Mouse (Mus musculus) cerebellum, adult (tissue): ENCODE measurements at regions not wholly inside any gene's neighbourhood (a gene's known extent, or its start where the extent isn't known, plus 50 kb on each side); places are given as distances from the start of the nearest gene placed in this dataset.
A peak's percentile ranks its signal among the peaks of the same experiment; 100 is the strongest.

Source experiments
- ATAC-seq: cut with Nextera tagmentation; 2 replicates; pipeline ENCODE4 v1.9.2; 2017; ENCODE audit warnings: mild to moderate bottlenecking, moderate library complexity, mixed read lengths; ENCODE audit not compliant: insufficient number of reproducible peaks, low FRiP score, low TSS enrichment

DNA sequence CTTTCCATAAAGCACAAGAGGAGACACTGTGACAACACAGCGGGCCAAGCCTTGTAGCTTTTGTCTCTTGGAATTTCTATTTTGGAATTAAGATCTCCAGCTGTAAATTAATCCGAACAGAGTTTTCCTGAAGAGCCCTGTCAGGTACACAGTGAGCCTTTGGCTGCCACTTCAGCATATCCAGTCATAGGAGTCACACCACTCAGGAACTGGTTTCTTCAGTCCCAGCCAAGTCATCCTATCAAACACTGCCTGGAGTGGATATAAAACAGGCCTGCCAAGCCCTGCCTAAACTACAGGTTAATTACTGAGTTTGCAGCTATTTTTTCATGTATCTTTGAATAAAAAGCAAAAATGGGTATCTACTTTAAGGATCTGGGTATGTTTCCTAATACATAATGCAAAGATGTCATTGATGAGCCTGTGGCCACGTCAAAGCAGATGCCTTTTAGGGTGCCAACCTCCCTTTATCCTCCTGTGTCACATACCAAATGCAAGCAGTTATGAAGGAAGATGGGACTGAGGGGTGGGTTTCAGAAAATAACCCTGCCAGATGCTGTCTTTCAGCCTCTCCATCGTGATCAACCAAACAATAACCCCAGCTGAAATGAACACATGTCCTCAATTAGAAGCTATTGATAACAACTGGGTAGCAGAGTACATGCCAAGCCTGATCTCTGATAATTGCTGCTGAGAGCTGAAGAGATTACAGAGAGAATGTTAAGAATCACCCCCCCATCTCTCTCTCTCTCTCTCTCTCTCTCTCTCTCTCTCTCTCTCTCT is 471.3 kb downstream of the Tm4sf1 start:
- ATAC-seq: no peak

DNA sequence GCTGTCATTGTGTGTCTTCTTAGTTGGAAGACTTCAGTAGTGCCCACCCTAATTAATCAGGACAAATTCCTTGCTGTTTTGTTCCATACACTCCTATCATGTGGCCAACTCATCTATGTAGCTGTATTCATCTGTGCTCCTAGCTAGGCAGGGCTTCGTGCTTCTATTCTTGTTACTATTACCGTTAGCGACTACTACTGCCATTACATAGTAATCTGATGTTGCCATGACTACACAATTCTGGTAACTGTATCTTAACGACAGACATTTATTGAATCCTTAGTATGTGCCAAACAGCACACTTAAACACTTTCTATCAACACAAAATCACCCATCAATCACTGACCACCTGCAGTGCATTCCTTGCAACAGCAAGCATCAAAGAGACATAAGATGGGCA is 477.6 kb downstream of the Tm4sf1 start:
- no peak for ATAC-seq

DNA sequence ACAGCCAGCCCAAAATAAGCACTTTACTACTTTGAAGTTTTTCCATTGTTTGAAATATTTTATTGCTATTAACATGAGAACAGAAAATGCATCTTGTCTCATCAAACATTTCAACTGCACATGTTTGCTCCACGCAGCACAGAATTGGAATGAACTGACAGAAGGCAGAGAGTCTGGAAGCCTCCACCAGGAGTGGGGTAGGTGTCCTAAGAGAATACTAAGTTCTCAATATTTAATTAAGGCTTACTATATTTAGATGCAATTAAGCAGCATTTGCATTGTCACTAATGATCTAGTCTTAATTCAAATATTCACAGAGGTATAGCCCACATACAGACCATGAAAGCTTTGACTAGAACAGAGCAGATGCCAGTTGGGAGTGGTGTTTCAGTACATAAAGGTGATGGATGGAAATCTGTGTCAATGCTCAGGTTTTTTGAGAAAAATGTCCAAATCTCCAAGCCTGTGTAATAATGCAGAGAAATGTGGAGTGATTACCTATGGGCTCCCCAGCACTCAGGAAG is 491.2 kb downstream of the Tm4sf1 start:
- no peak for ATAC-seq

DNA sequence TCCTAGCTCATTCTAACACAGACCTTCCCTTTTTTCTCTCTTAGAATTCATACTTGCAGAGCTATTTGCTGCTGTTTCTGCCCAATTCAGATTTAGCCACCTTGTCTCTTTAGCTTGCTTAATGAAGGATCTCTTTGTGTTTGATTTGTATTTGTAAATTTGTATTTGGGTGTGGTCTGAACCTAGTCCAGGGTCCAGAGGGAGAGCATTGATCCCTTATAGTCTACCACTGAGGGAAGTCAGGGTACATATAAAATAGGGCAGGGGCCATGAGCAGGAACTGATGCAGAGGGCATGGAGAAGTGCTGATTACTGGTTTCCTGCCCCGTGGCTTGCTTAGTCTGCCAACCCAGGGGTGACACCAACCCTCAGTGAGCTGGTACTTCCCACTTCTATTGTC is 508.7 kb downstream of the Tm4sf1 start:
- no peak for ATAC-seq

DNA sequence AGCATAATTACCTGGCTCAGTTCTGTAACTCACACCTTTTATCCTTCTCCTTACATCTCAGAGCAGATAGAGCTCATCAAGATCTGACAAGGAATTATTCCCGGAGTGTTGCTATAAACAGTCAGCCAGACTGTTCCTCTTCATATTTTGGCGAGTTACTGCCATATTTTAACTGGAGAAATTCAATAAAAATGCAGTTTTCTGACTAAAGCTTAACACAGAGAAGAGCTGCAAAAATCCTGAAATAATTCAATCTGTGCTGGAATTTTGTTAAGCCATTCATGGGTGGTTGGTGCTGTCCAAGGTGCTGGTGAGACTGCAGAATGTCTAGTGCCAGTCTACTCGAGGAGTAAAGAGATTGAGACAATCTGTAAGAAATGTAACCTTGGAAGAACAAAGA is 512.6 kb downstream of the Tm4sf1 start:
- no peak for ATAC-seq

DNA sequence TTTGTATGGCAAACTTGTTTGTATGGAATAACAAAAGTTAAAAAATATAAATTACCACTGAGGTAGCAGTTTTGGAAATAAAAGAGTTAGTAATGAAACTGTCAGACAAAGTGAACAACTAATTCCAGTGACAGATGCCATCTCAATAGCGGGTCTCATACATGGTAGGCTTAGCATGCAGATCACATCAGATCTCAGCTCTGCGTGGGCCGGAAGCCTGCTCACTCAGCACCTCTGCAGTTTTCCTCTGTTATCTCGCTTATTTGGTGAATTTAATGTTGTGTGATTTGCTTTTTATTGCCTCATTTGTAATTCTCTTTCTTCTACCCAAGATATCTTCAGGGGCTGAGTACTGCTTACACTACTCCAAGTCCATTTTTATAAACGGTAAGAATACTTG is 527.9 kb downstream of the Tm4sf1 start:
- no peak for ATAC-seq

DNA sequence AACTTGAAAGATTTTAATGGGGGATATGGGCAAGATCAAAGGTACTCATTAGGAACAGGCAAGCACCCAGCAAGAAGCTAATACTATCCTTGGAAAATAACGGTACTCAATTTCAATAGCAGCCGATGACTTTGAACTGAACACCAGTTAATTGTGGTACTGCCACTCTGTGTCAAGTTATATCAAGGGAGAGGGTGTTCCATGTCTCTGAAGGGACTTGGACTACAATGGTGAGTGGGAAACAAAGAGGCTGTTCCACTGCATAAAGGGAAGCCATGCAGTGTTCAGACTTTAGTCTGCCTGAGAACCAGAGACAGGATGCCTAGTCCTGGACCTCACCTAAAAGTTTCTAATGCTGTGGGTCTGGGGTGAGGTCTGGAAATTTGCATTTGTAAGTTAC is 531.6 kb downstream of the Tm4sf1 start:
- ATAC-seq: no peak

DNA sequence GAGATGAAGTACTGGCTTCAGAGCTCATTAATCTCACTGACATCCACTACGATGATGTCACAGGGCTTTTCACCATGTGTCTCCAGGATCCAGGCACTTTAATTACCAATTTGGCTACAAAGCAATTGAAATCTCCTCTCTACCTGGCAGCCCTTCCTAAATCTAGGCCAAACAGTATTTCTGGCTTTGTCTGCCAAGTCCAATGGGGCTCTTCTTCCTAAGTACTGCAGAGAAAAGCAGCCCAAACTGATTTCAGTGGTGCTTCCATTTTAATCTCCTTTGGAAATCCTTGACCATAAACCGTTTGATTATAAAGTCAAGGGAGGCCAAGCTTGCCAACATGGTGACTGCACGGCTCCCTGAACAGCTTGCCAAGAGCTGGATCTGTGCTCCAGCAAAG is 534.7 kb downstream of the Tm4sf1 start:
- peak; percentile 88 for ATAC-seq

DNA sequence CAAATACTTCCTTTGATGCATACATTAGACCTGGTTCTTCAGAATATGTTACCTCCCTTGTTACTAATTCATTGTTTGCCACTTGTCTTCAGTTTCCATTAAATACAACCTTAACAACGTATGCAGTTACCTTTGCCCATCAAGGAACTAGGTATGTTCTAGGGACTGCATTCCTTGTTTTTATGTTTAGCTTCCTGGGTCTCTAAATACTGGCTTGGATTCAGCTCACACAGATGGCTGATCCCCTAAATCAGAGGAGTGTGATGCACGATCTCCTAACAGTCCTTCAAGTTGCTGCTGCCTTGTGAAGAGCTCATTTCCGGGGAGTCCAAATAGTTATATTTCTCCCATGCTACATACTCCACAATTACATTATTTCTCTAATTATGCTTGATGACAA is 537.5 kb downstream of the Tm4sf1 start:
- no peak for ATAC-seq

DNA sequence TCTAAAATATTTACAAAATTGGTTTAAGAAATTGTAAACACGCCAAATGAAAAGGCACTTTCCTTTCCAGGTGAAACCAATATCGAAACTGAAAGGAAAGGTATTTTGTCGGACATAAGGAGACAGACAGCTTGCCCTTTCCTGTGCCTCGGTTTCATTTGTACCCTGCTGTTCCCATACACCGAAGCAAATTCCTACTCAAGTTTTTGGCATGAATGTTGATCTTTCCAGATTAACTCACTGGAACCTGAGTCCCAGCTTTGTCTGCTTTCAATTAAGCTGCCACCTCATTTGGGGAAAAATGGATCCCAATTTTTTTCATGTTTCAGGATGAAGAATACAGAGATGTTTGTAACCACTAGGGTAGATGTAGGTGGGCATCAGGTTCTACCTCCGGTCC is 537.9 kb downstream of the Tm4sf1 start:
- ATAC-seq: no peak

DNA sequence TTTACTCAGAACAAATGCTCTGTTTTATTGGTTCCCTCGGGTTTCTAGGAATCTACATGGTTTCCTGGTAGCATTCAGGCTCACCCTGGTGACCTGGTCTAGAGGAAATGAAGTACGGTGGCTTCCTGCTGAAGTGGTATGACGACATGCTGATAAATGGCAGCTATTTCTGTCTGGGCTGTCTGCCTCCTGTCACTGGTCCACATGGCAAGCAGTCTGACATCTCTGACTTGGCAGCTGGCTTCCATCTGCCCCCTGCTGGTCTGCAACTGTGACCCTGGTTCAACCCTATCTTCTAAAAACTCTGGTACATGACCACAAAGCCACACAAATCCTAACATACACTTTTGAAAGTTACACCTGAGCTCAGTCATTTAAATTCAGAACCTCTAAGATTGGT is 548.1 kb downstream of the Tm4sf1 start:
- peak; percentile 88 for ATAC-seq

DNA sequence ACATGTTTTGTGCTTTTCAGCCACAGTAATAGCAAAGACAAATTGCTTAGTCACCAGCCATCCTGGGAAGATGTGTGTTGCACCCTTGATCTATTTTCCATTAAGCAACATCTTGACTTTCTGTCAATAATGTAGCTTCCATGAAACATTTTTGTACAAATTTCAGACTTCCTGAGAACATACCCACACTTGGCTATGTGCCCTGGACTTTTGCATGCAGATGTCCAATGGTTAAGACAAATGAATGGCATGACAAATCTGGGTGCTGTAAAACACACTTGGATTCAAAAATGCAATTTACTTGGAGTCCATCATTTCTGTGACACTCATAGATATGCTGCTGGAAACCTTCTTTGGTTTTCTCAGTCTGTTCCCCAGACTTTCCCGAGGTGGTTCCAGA is 549.9 kb downstream of the Tm4sf1 start:
- ATAC-seq: no peak

DNA sequence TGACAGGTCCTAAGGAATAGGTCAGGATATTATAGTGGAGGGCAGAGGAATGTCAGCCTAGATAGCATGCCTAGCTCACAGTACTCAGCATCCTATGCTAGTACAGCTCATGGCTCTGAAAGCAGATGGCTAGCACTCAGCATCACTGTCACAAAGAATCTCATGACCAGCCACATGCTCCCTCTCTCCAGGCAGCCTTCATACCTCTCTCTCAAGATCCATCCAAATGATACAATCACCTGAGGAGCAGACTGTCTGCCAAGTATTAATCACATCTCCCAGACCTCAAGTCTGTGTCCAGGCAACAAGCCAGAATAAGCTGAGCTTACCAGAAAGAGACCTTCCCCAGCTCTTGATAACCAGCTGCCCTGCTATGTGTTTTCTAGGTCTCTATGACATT is 557.4 kb upstream of the Nbea start:
- no peak for ATAC-seq

DNA sequence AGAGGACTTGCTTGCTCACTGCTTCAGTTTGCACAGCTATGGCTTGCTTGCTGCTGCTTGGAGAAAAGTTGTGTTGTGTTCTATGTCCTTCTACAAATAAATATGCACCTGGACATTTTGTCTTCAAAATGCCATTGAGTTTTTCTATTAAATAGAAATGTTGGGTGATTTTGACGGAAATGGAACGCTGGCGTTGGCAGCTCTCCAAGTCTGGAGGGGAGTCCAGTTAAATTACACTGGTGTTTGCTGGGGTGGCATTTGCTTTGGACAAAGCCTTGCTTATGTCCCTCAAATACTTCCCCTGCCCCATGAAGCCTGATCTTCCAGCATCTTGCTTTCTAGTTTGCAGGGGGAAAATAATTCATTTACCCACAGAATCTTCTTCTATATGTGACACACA is 556.0 kb upstream of the Nbea start:
- ATAC-seq: no peak

DNA sequence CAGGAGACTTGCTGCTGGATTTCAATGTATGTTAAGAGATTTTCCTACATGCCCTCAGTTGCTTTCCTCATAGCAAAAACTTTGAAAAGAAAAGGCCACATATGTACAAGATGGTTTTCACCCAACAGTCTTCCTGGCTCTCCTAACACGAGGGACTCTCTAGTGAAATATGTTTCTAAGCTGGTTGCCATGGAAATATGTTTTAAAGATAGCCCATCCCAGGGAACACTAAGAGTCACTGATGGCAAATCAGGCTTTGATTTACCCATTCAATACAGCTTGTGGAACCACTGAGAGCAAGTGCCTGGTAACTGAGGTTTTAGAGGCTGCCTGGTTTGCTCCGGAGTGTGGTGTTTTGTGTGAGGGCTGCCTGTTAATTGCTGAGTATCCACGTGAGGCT is 547.3 kb upstream of the Nbea start:
- no peak for ATAC-seq

DNA sequence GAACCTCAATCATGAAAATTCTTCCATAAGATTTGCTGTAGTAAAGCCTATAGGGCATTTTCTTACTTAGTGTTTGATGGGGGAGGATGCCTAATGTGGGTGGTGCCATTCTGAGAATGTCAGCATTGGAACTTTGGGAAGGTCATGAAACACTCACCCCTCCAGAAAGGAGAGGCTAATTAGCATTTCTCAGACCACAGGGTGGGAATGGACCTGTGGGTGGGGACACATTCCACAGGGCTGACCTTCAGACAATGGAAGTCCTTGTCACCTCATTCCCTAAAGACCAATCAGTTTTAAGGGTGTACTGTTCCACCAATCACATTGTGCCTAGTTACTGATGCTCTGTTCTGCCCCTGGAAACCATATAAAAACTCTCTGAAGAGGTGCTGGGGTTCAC is 541.5 kb upstream of the Nbea start:
- no peak for ATAC-seq

DNA sequence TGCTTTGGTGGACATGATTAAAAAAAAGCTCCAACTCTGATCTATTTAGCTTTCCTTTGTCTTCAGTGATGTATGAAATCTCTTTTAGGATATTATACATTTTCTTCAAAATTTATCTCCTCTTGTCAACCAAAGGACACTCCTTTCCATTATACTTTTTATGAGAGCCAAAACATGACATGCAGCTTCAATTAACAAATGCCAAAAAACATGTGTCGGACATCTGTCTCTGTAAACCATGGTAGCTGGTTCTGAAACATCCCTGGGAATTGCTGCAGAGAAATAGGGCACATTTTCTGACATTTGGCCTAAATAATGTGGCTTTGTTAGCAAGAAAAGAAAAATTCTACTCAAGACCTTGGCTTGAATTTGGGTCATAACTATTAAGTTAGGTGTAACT is 524.8 kb upstream of the Nbea start:
- ATAC-seq: no peak

DNA sequence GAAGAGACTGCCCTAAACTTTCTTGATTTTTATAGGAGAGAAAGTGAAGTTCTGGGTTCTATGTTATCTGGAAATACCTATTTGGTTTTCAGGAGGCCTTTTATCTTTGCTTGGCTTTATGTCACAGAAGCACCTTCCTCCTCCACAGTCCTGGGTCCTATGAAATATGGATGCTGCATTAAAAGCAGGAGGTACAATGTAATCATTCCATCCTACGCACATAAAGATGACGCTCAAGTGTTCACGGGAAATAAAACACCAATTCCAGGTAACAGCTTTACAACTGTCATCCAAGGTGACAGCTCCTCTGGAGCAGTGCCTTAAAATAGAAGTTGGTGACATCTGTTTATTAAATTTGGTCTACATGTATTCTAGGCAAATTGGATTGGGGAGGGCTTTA is 523.8 kb upstream of the Nbea start:
- no peak for ATAC-seq

DNA sequence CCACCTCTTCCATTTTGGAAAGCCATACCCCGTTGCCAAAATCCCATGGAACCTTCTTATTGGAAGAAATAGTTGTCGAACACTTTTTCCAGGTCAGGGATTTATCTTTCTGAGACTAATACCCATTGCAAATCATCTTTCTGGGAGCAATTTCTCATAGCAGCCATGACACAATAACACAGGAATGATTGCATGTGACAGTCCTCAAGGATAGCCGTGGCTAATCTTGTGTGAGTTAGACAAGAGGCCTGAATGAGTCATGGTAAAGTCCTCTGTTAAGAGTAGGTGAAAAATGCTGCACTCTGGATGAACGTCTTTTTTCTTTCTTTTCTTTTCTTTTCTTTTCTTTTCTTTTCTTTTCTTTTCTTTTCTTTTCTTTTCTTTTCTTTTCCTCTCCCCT is 522.5 kb upstream of the Nbea start:
- ATAC-seq: no peak

DNA sequence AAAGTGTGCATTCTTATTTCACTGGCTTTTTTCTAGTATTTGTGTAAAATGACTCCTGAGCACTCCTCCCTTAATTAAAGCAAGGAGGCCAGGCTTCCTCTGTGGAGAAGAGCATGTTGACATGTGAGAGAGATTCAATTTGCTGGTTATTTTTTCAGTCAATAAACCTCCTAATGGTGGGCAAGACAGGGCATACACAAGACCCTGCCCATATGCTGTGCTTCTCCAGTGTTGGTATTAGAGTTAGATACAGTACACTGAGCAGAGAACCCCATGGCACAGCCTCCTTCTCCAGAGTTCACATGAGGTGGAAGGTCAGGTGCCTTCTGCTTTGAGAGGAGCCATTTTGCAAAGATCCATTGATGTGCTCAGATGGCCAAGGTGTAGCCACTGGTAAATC is 515.4 kb upstream of the Nbea start:
- ATAC-seq: no peak

DNA sequence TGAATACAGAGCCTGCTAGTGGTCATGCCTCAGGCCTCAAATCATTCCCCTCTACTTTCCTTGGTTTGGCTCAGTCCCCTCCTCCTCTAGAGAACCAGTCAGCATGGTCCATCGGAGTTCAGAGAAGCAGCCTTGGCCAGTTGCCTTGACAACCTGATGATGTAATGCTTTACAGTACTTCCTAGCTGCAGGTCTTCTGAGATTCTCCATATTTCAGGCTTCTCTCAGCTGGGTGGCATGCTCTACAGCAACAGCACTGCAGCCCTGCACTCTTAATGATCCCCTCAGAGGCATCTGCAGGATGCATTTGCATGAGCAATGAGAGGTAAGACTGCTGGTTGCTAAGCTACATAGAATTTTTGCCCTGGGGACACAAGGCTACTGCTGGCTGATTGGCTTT is 514.7 kb upstream of the Nbea start:
- no peak for ATAC-seq

DNA sequence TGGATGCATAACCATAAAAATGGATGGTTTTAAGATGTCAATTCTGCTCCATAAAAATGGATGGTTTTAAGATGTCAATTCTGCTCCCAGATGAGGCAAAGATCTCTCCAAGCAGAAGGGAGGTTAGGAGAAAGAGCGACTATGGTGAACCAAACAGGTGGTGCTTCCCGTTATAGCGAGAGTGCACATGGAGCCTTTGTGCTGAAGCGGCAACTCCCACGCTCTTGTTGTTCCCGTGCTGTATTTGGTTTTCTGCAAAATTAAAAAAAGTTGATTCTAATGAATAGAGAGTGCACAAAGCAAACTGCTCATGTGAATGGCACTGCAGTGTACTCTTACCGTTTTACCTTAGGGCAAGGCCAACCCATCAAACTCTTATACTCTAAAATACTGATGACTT is 497.5 kb upstream of the Nbea start:
- ATAC-seq: no peak

DNA sequence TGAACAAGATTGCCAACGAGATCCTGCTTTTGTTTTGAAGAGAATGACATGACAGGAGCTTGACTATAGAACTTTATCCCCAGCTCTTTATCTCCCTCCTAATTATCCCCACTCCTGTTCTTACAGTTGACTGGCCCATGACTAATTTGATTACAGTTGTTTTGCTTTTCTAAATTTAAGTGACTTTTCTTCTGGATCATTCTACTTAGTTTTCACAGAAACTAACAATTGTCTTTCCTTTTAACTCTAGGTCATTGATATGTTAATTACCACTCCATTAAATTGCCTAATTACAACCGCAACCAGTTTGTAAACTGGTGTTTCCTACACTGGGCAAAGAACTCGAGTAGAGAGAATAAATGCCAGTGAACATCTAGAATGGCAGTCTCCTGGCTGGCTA is 485.3 kb upstream of the Nbea start:
- ATAC-seq: no peak
